Mouse (Mus musculus): ENCODE data around the gene Orai3.

GRCm38 (mm10) chr7:127768997-127769593, 520 bp upstream of the Orai3 start:
- no peak for TF ChIP-seq EP300 (optimal IDR thresholded peaks at IDR 0.05)
- no peak for TF ChIP-seq CTCF (IDR thresholded peaks at IDR 0.05; ENCODE audit: low read depth)

Data from stomach, postnatal 0 days (tissue).